19 mouse cellular contexts compared by ENCODE assay signal in genomic region chr2:28643081-28643480, GRCm38 (mm10). TPM values are rescaled to one million over a fixed set of nuclear protein-coding genes. Genes with fewer than 3 reads are reported as not detected.
DNase-seq lines count a peak whose midpoint lies in the region; ATAC-seq lines count a peak whose summit lies in the region.
"Had no signal": no experiment of that assay in that cellular context is flagged by ENCODE, and none has a peak within 500 bp of the region (broad histone marks: within the 10 kb centered on the region; RNA-seq: fewer than 3 reads in every experiment).

No protein-coding gene starts in this region.

- no peaks in the 10 kb centered on the region for H3K9me3 ChIP-seq in hindbrain, embryonic 13.5 days
- no peaks in the 10 kb centered on the region for H3K9me3 ChIP-seq in hindbrain, embryonic 11.5 days (ENCODE audit: control insufficient read depth, low read length)
- no peaks in the 10 kb centered on the region for H3K9me3 ChIP-seq in midbrain, embryonic 12.5 days
- no peaks in the 10 kb centered on the region for H3K9me3 ChIP-seq in midbrain, embryonic 11.5 days (ENCODE audit: control insufficient read depth, low read length)
- no peaks in the 10 kb centered on the region for H3K9me3 ChIP-seq in neural tube, embryonic 13.5 days
- H3K9me3 ChIP-seq: embryonic facial prominence, embryonic 12.5 days; heart, embryonic 12.5 days had no signal

- H3K4me1 ChIP-seq in hindbrain, embryonic 13.5 days (replicated peaks): peaks cover 36% of the 10 kb centered on the region
- H3K4me1 ChIP-seq in hindbrain, embryonic 11.5 days (replicated peaks; ENCODE audit: control insufficient read depth, insufficient read depth, low read length): peaks cover 4% of the 10 kb centered on the region; the same call in 1 of the 2 replicates
- H3K4me1 ChIP-seq in midbrain, embryonic 12.5 days: peaks cover 24% of the 10 kb centered on the region
- H3K4me1 ChIP-seq in midbrain, embryonic 11.5 days (ENCODE audit: control insufficient read depth, insufficient read depth, low read length): peaks cover 14% of the 10 kb centered on the region
- H3K4me1 ChIP-seq in neural tube, embryonic 13.5 days (replicated peaks): peaks cover 38% of the 10 kb centered on the region

- DNase-seq in hindbrain, embryonic 11.5 days (ENCODE audit: low spot score): no peak
- no peak for DNase-seq in midbrain, embryonic 11.5 days (ENCODE audit: low spot score, missing footprints)
- DNase-seq in kidney, postnatal 14 days: peak; percentile 32
- no peak for DNase-seq in gastrocnemius, adult 8-10 months (ENCODE audit: low spot score in 2 of 2)
- DNase-seq in spleen, adult 12 weeks (ENCODE audit: low spot score): no peak
- DNase-seq: adrenal gland, postnatal 36 days; cerebellum, postnatal 36 days; gastrocnemius, postnatal 25 days; liver, postnatal 0 days; retina, postnatal 1 day; thymus, postnatal 25 days had no signal

- 89% methylated on average over 3 of the region's 3 CpGs for WGBS in hindbrain, embryonic 13.5 days
- WGBS in hindbrain, embryonic 11.5 days: 88% methylated on average over 3 of the region's 3 CpGs
- WGBS in midbrain, embryonic 12.5 days: 80% methylated on average over 3 of the region's 3 CpGs
- WGBS in midbrain, embryonic 11.5 days: 87% methylated on average over 3 of the region's 3 CpGs
- WGBS in neural tube, embryonic 13.5 days: 85% methylated on average over 3 of the region's 3 CpGs

- H3K4me3 ChIP-seq in hindbrain, embryonic 13.5 days: peak overlapping the region; percentile 100; the same call in 1 of the 2 replicates
- no peak overlapping the region for H3K4me3 ChIP-seq in hindbrain, embryonic 11.5 days (ENCODE audit: low read depth, low read length)
- no peak overlapping the region for H3K4me3 ChIP-seq in midbrain, embryonic 12.5 days
- no peak overlapping the region for H3K4me3 ChIP-seq in midbrain, embryonic 11.5 days (ENCODE audit: low read depth, low read length)
- peak overlapping the region; percentile 99 for H3K4me3 ChIP-seq in neural tube, embryonic 13.5 days
- H3K4me3 ChIP-seq: embryonic facial prominence, embryonic 12.5 days; heart, embryonic 12.5 days had no signal

- H3K27ac ChIP-seq in hindbrain, embryonic 13.5 days: no peak overlapping the region
- H3K27ac ChIP-seq in hindbrain, embryonic 11.5 days (ENCODE audit: low read depth, low read length): no peak overlapping the region
- no peak overlapping the region for H3K27ac ChIP-seq in midbrain, embryonic 12.5 days (replicated peaks)
- H3K27ac ChIP-seq in midbrain, embryonic 11.5 days (ENCODE audit: low read depth, low read length): no peak overlapping the region
- H3K27ac ChIP-seq in neural tube, embryonic 13.5 days (replicated peaks): no peak overlapping the region
- H3K27ac ChIP-seq: embryonic facial prominence, embryonic 12.5 days; stomach, postnatal 0 days had no signal

- H3K36me3 ChIP-seq in hindbrain, embryonic 13.5 days: no peaks in the 10 kb centered on the region
- H3K36me3 ChIP-seq in hindbrain, embryonic 11.5 days (ENCODE audit: control insufficient read depth, insufficient read depth, low read length): no peaks in the 10 kb centered on the region
- H3K36me3 ChIP-seq in midbrain, embryonic 12.5 days: no peaks in the 10 kb centered on the region
- no peaks in the 10 kb centered on the region for H3K36me3 ChIP-seq in midbrain, embryonic 11.5 days (ENCODE audit: control insufficient read depth, insufficient read depth, low read length)
- H3K36me3 ChIP-seq in neural tube, embryonic 13.5 days: no peaks in the 10 kb centered on the region
- H3K36me3 ChIP-seq: embryonic facial prominence, embryonic 12.5 days; heart, embryonic 12.5 days had no signal

- H3K9ac ChIP-seq in hindbrain, embryonic 13.5 days: peak overlapping the region; percentile 60
- no peak overlapping the region for H3K9ac ChIP-seq in hindbrain, embryonic 11.5 days (ENCODE audit: low read depth, low read length)
- H3K9ac ChIP-seq in midbrain, embryonic 12.5 days (replicated peaks): no peak overlapping the region
- H3K9ac ChIP-seq in midbrain, embryonic 11.5 days (ENCODE audit: low read length): no peak overlapping the region
- H3K9ac ChIP-seq in neural tube, embryonic 13.5 days: peak overlapping the region; percentile 93
- H3K9ac ChIP-seq: embryonic facial prominence, embryonic 12.5 days; heart, embryonic 12.5 days; liver, postnatal 0 days had no signal

- peak overlapping the region; percentile 77 for H3K4me2 ChIP-seq in hindbrain, embryonic 13.5 days
- no peak overlapping the region for H3K4me2 ChIP-seq in hindbrain, embryonic 11.5 days (replicated peaks; ENCODE audit: low read depth, low read length)
- peak overlapping the region; percentile 86; the same call in 1 of the 2 replicates for H3K4me2 ChIP-seq in midbrain, embryonic 12.5 days (replicated peaks)
- no peak overlapping the region for H3K4me2 ChIP-seq in midbrain, embryonic 11.5 days
- peak overlapping the region; percentile 75 for H3K4me2 ChIP-seq in neural tube, embryonic 13.5 days
- H3K4me2 ChIP-seq: embryonic facial prominence, embryonic 12.5 days; heart, embryonic 12.5 days had no signal

- H3K27me3 ChIP-seq in hindbrain, embryonic 13.5 days: no peaks in the 10 kb centered on the region
- H3K27me3 ChIP-seq in hindbrain, embryonic 11.5 days (ENCODE audit: control insufficient read depth, insufficient read depth, low read length): no peaks in the 10 kb centered on the region
- no peaks in the 10 kb centered on the region for H3K27me3 ChIP-seq in midbrain, embryonic 12.5 days
- H3K27me3 ChIP-seq in midbrain, embryonic 11.5 days (ENCODE audit: control insufficient read depth, insufficient read depth, low read length): no peaks in the 10 kb centered on the region
- H3K27me3 ChIP-seq in neural tube, embryonic 13.5 days: no peaks in the 10 kb centered on the region
- H3K27me3 ChIP-seq: embryonic facial prominence, embryonic 12.5 days; heart, embryonic 12.5 days had no signal

- no peak for ATAC-seq in hindbrain, embryonic 13.5 days (ENCODE audit: low FRiP score)
- ATAC-seq in hindbrain, embryonic 11.5 days (ENCODE audit: low FRiP score): no peak
- ATAC-seq in midbrain, embryonic 12.5 days (ENCODE audit: low FRiP score, low read depth): no peak
- no peak for ATAC-seq in midbrain, embryonic 11.5 days (ENCODE audit: low FRiP score)
- ATAC-seq in neural tube, embryonic 13.5 days (ENCODE audit: low read depth): no peak
- ATAC-seq: liver, postnatal 0 days had no signal

RNA-seq across cellular contexts. Expression of gene Tsc1, which starts 2.1 kb away (rescaled TPM):
- polyA plus RNA-seq in hindbrain, embryonic 13.5 days (2015; fragmentation: Nextera tagmentation; extraction: Ambion mirVana): 33.7 and 33.9 TPM in 2 replicates
- 22.4 and 25.1 TPM in 2 replicates for polyA plus RNA-seq in hindbrain, embryonic 11.5 days (2014; fragmentation: Nextera tagmentation; extraction: Ambion mirVana)
- 33.8 and 35.1 TPM in 2 replicates for polyA plus RNA-seq in midbrain, embryonic 12.5 days (2016; fragmentation: Nextera tagmentation; extraction: Ambion mirVana)
- 19.5 and 22.3 TPM in 2 replicates for polyA plus RNA-seq in midbrain, embryonic 11.5 days (2014; fragmentation: Nextera tagmentation; extraction: Ambion mirVana)
- 30.2 and 36.8 TPM in 2 replicates for polyA plus RNA-seq in neural tube, embryonic 13.5 days (2015; fragmentation: Nextera tagmentation; extraction: Ambion mirVana)
- 10 to 100 TPM; 43.1 to 59.9 (median 45.4) TPM for total RNA-seq in gastrocnemius, adult 8-10 months (2022)

RNA-seq across cellular contexts. Expression of gene Gfi1b, which starts 21.3 kb away (rescaled TPM):
- 0.19 and 0.23 TPM in 2 replicates for polyA plus RNA-seq in hindbrain, embryonic 13.5 days (2015; fragmentation: Nextera tagmentation; extraction: Ambion mirVana)
- polyA plus RNA-seq in hindbrain, embryonic 11.5 days (2014; fragmentation: Nextera tagmentation; extraction: Ambion mirVana): 2.6 and 3.1 TPM in 2 replicates
- polyA plus RNA-seq in midbrain, embryonic 12.5 days (2016; fragmentation: Nextera tagmentation; extraction: Ambion mirVana): 0.80 and 0.89 TPM in 2 replicates
- polyA plus RNA-seq in midbrain, embryonic 11.5 days (2014; fragmentation: Nextera tagmentation; extraction: Ambion mirVana): 2.8 and 3.3 TPM in 2 replicates
- polyA plus RNA-seq in neural tube, embryonic 13.5 days (2015; fragmentation: Nextera tagmentation; extraction: Ambion mirVana): 0.17 and 0.45 TPM in 2 replicates
- total RNA-seq in gastrocnemius, adult 8-10 months (2022): not detected
- total RNA-seq: adrenal gland, postnatal 36 days; gastrocnemius, postnatal 25 days; left cerebral cortex, postnatal 36 days had no signal

RNA-seq across cellular contexts. Expression of gene Spaca9, which starts 56.4 kb away (rescaled TPM):
- 3.8 and 4.0 TPM in 2 replicates for polyA plus RNA-seq in hindbrain, embryonic 13.5 days (2015; fragmentation: Nextera tagmentation; extraction: Ambion mirVana)
- 3.3 and 5.3 TPM in 2 replicates for polyA plus RNA-seq in hindbrain, embryonic 11.5 days (2014; fragmentation: Nextera tagmentation; extraction: Ambion mirVana)
- polyA plus RNA-seq in midbrain, embryonic 12.5 days (2016; fragmentation: Nextera tagmentation; extraction: Ambion mirVana): 0.79 and 1.0 TPM in 2 replicates
- polyA plus RNA-seq in midbrain, embryonic 11.5 days (2014; fragmentation: Nextera tagmentation; extraction: Ambion mirVana): 2.4 and 3.0 TPM in 2 replicates
- polyA plus RNA-seq in neural tube, embryonic 13.5 days (2015; fragmentation: Nextera tagmentation; extraction: Ambion mirVana): 0.64 and 0.85 TPM in 2 replicates
- not detected for total RNA-seq in gastrocnemius, adult 8-10 months (2022)
- total RNA-seq: gastrocnemius, postnatal 25 days; left cerebral cortex, postnatal 36 days had no signal
- polyA plus RNA-seq: small intestine, adult 2 months had no signal

RNA-seq across cellular contexts. Expression of gene Ak8, which starts 56.9 kb away (rescaled TPM):
- 1.9 and 2.3 TPM in 2 replicates for polyA plus RNA-seq in hindbrain, embryonic 13.5 days (2015; fragmentation: Nextera tagmentation; extraction: Ambion mirVana)
- 1.3 and 1.5 TPM in 2 replicates for polyA plus RNA-seq in hindbrain, embryonic 11.5 days (2014; fragmentation: Nextera tagmentation; extraction: Ambion mirVana)
- 0.81 and 1.1 TPM in 2 replicates for polyA plus RNA-seq in midbrain, embryonic 12.5 days (2016; fragmentation: Nextera tagmentation; extraction: Ambion mirVana)
- polyA plus RNA-seq in midbrain, embryonic 11.5 days (2014; fragmentation: Nextera tagmentation; extraction: Ambion mirVana): 0.33 and 0.77 TPM in 2 replicates
- 0.50 and 0.73 TPM in 2 replicates for polyA plus RNA-seq in neural tube, embryonic 13.5 days (2015; fragmentation: Nextera tagmentation; extraction: Ambion mirVana)
- total RNA-seq in gastrocnemius, adult 8-10 months (2022): not detected

RNA-seq across cellular contexts. Expression of gene Gtf3c5, which starts 59.5 kb away (rescaled TPM):
- polyA plus RNA-seq in hindbrain, embryonic 13.5 days (2015; fragmentation: Nextera tagmentation; extraction: Ambion mirVana): 40.8 and 46.8 TPM in 2 replicates
- 38.1 and 38.2 TPM in 2 replicates for polyA plus RNA-seq in hindbrain, embryonic 11.5 days (2014; fragmentation: Nextera tagmentation; extraction: Ambion mirVana)
- polyA plus RNA-seq in midbrain, embryonic 12.5 days (2016; fragmentation: Nextera tagmentation; extraction: Ambion mirVana): 51.9 and 55.5 TPM in 2 replicates
- 38.8 and 40.5 TPM in 2 replicates for polyA plus RNA-seq in midbrain, embryonic 11.5 days (2014; fragmentation: Nextera tagmentation; extraction: Ambion mirVana)
- polyA plus RNA-seq in neural tube, embryonic 13.5 days (2015; fragmentation: Nextera tagmentation; extraction: Ambion mirVana): 42.1 and 43.5 TPM in 2 replicates
- 1 to 10 TPM; 6.5 to 8.2 (median 7.4) TPM for total RNA-seq in gastrocnemius, adult 8-10 months (2022)

Comparison
In these comparisons a context has a peak if more than half of its experiments do, and no peak if none do; other contexts are left out.
1. H3K4me2 ChIP-seq: peak in hindbrain, embryonic 13.5 days (single experiment), midbrain, embryonic 12.5 days (single experiment) and neural tube, embryonic 13.5 days (single experiment); none in hindbrain, embryonic 11.5 days (single experiment) and midbrain, embryonic 11.5 days (single experiment).
2. H3K4me3 ChIP-seq: peak in hindbrain, embryonic 13.5 days (single experiment) and neural tube, embryonic 13.5 days (single experiment); none in hindbrain, embryonic 11.5 days (single experiment), midbrain, embryonic 12.5 days (single experiment) and midbrain, embryonic 11.5 days (single experiment).
3. H3K9ac ChIP-seq: peak in hindbrain, embryonic 13.5 days (single experiment) and neural tube, embryonic 13.5 days (single experiment); none in hindbrain, embryonic 11.5 days (single experiment), midbrain, embryonic 12.5 days (single experiment) and midbrain, embryonic 11.5 days (single experiment).